Mouse (Mus musculus) midbrain, embryonic 11.5 days (tissue): ENCODE measurements around the gene Frmd4b. TPM values are rescaled to one million over a fixed set of nuclear protein-coding genes. Genes with fewer than 3 reads are reported as not detected.

Experiments used
- ATAC-seq: fragments of 200-750 bp; cut with Nextera tagmentation; 2 replicates; pipeline ENCODE4 v1.8.0; 2017; ENCODE audit warnings: moderate TSS enrichment, moderate library complexity; ENCODE audit not compliant: low FRiP score
- DNase-seq: peaks from one replicate; pipeline ENCODE4 v3.0.0; 2015; ENCODE audit warnings: low spot score; ENCODE audit errors: missing footprints
- H3K27ac ChIP-seq: fragments of 300-500 bp; sonication (generic); 2 replicates; pipeline ENCODE4 v1.5.1; 2014; ENCODE audit warnings: low read depth, low read length
- H3K27me3 ChIP-seq: fragments of 300-500 bp; sonication (generic); 2 replicates; pipeline ENCODE4 v1.6.1; 2014; ENCODE audit warnings: mild to moderate bottlenecking, low read length, moderate library complexity, mixed read lengths; ENCODE audit not compliant: control insufficient read depth, insufficient read depth
- H3K36me3 ChIP-seq: fragments of 300-500 bp; sonication (generic); 2 replicates; pipeline ENCODE4 v1.6.1; 2014; ENCODE audit warnings: mild to moderate bottlenecking, low read length, moderate library complexity, mixed read lengths; ENCODE audit not compliant: control insufficient read depth, insufficient read depth
- H3K4me1 ChIP-seq: fragments of 300-500 bp; sonication (generic); 2 replicates; pipeline ENCODE4 v1.6.1; 2014; ENCODE audit warnings: low read length; ENCODE audit not compliant: control insufficient read depth, insufficient read depth
- H3K4me2 ChIP-seq: fragments of 300-500 bp; sonication (generic); 2 replicates; pipeline ENCODE4 v1.6.1; 2014; ENCODE audit warnings: mild to moderate bottlenecking, moderate library complexity
- H3K4me3 ChIP-seq: fragments of 300-500 bp; sonication (generic); 2 replicates; pipeline ENCODE4 v1.5.1; 2014; ENCODE audit warnings: low read depth, low read length
- H3K9ac ChIP-seq: fragments of 300-500 bp; sonication (generic); 2 replicates; pipeline ENCODE4 v1.6.1; 2014; ENCODE audit warnings: low read length
- H3K9me3 ChIP-seq: fragments of 300-500 bp; sonication (generic); 2 replicates; pipeline ENCODE4 v1.6.1; 2016; ENCODE audit warnings: low read length; ENCODE audit not compliant: control insufficient read depth
- WGBS: fragments of 180-500 bp; shearing (Covaris S2); extraction: QIAGEN DNeasy Blood & Tissue Kit; methylation state at CpG from one replicate; pipeline ENCODE4 v1.1.7; 2014; 5-methylcytosine and 5-hydroxymethylcytosine counted together
- polyA plus RNA-seq: library from polyadenylated mRNA; unstranded; fragments of >200 nt; fragmentation: Nextera tagmentation; extraction: Ambion mirVana; gene quantifications from 2 replicates; pipeline ENCODE4 v1.2.1, GENCODE M21; 2014

Frmd4b gene
- polyA plus RNA-seq, 1 experiment from 2014 or later = 31.9 TPM

DNA sequence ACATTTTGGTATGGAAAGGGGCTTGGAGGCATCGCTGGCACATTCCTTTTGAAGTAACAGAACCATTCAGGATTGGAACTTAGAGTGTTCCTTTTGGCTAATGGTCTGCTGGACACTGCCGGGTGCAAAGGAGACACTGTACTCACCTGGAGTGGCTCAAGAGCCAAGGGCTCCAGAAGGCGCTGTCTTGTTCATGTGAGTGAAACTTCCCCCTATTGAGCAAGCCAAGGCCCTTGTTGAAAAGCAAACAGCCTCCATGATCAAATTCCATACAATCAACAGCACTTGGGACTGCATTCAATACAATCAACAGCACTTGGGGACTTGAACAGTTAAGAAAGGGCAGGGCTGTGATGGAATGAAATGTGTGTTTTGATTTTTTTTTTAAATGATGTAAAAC is 109.4 kb downstream of the Frmd4b start:
- no peaks in the 10 kb centered on the region for H3K4me1 ChIP-seq
- H3K4me2 ChIP-seq = no peak overlapping the region
- no peak overlapping the region for H3K4me3 ChIP-seq
- no peak overlapping the region for H3K9ac ChIP-seq
- 93% methylated on average over 3 of the region's 3 CpGs for WGBS
- no peaks in the 10 kb centered on the region for H3K27me3 ChIP-seq
- DNase-seq = no peak
- H3K27ac ChIP-seq = no peak overlapping the region
- H3K9me3 ChIP-seq = no peaks in the 10 kb centered on the region
- H3K36me3 ChIP-seq = no peaks in the 10 kb centered on the region
- no peak for ATAC-seq

DNA sequence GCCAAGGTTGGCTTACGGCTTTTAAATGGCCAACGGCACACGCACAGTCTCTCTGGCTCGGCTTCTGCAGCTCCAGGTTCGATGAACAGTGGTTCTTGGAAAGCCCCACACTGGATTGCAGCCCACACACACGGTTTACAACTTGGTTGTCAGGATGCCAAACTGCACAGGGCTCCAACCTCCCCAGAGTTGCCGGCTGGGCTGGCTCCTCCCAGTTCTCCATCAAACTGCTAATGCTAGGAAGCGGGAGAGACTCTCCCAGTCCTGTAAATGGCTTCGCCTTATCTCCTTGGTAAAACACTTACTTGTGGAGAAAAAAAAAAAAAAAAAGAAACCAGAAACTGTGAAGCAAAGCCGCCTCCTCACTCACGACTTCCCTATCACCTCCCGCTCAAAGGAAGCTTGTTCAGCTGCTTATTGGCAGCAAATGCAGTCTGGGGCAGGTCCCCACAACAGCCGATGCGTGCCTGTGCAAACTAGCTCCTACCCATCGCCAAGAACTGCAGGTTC is 111.1 kb downstream of the Frmd4b start:
- H3K27me3 ChIP-seq = no peaks in the 10 kb centered on the region
- no peak overlapping the region for H3K4me2 ChIP-seq
- no peak for ATAC-seq
- H3K9ac ChIP-seq = no peak overlapping the region
- H3K36me3 ChIP-seq = no peaks in the 10 kb centered on the region
- WGBS = 73% methylated on average over 15 of the region's 15 CpGs
- H3K4me3 ChIP-seq = no peak overlapping the region
- no peak overlapping the region for H3K27ac ChIP-seq
- H3K9me3 ChIP-seq = no peaks in the 10 kb centered on the region
- no peak for DNase-seq
- H3K4me1 ChIP-seq = no peaks in the 10 kb centered on the region

- Histone ChIP-seq H3K36me3 (peaks cover 2% of the 10 kb centered on the region; the same call in 1 of the 2 replicates), H3K9me3 (no peaks in the 10 kb centered on the region), H3K4me3 (no peak overlapping the region), H3K4me2 (no peak overlapping the region), H3K9ac (no peak overlapping the region), H3K27me3 (no peaks in the 10 kb centered on the region), H3K4me1 (no peaks in the 10 kb centered on the region), H3K27ac (no peak overlapping the region)
- DNase-seq (no peak), ATAC-seq (no peak)
- WGBS = 92% methylated on average over 5 of the region's 5 CpGs
These were observed 112.7 kb downstream of the Frmd4b start for GRCm38 (mm10) chr6:97504673-97505072.

- Histone ChIP-seq H3K4me2 (no peak overlapping the region), H3K27me3 (no peaks in the 10 kb centered on the region), H3K4me3 (no peak overlapping the region), H3K9me3 (no peaks in the 10 kb centered on the region), H3K4me1 (no peaks in the 10 kb centered on the region), H3K36me3 (peaks cover 2% of the 10 kb centered on the region; the same call in 1 of the 2 replicates), H3K27ac (no peak overlapping the region), H3K9ac (no peak overlapping the region)
- ATAC-seq (no peak), DNase-seq (no peak)
- 87% methylated on average over 7 of the region's 7 CpGs for WGBS
These were observed 116.3 kb downstream of the Frmd4b start for GRCm38 (mm10) chr6:97501000-97501399.

DNA sequence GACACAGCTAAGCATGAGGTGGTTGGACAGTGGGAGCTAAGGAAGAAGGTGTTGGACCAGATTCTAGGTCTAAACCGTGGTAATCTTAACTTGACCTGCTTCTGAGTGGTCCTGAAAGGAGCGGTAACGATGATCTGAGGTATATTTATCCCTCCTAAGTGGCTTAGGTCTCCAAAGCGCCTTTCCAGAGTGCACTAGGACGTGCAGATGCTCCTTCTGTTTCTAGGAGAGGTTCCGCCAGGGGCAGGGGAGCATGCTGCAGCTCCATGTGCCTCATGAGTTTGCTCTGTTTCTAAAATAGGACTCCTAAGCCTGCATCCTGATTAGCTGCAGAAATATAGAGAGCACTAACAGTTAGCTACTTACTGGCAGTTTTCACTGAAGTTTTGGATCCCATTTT is 117.1 kb downstream of the Frmd4b start:
- DNase-seq (no peak), ATAC-seq (no peak)
- Histone ChIP-seq H3K27ac (no peak overlapping the region), H3K4me2 (no peak overlapping the region), H3K9me3 (no peaks in the 10 kb centered on the region), H3K36me3 (peaks cover 2% of the 10 kb centered on the region; the same call in 1 of the 2 replicates), H3K9ac (no peak overlapping the region), H3K4me3 (no peak overlapping the region), H3K4me1 (no peaks in the 10 kb centered on the region), H3K27me3 (no peaks in the 10 kb centered on the region)
- 89% methylated on average over 6 of the region's 6 CpGs for WGBS

DNA sequence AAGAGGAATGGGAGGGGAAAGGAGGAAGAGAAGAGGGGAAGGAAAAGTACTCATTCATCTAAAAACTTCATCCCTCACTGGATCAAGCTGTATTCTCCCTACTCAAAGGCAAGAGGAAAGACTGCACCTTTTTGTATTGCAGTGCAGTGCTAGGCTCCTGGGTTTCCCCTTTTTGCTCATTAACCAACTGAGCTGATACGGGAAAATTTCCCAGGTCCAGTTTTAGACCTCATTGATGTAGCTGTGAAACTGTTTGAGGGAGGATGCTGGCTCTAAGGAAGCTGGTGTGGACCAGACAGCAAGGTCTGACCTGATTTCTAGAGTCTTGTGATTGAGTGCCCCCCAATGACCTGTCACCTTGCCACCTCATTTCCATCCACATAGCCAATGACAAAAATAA is 121.3 kb downstream of the Frmd4b start:
- WGBS = 83% methylated on average over 1 of the region's 1 CpGs
- ATAC-seq = no peak
- no peak overlapping the region for H3K4me3 ChIP-seq

DNA sequence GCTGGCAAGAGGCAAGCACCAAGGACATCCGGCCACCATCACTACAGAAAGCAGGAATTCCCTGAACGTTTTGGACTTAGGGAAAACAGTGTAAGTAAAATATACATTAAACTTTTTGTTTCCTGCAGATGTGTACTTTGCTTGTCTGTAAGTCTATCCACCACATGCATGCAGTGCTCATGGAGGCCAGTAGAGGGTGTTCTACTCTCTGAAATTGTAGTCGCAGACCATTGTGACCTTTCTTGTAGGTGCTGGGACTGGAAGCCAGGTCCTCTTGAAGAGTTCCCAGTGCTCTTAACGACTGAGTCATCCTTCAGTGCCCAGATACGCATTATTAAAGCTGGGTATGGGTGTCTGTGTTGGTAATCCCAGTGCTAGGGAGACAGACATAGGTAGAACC is 126.3 kb downstream of the Frmd4b start:
- no peak overlapping the region for H3K9ac ChIP-seq
- no peaks in the 10 kb centered on the region for H3K27me3 ChIP-seq
- no peak overlapping the region for H3K4me3 ChIP-seq
- H3K4me1 ChIP-seq = peaks cover 22% of the 10 kb centered on the region
- DNase-seq (no peak), ATAC-seq (no peak)
- H3K4me2 ChIP-seq = no peak overlapping the region
- 85% methylated on average over 5 of the region's 5 CpGs for WGBS
- no peak overlapping the region for H3K27ac ChIP-seq
- no peaks in the 10 kb centered on the region for H3K9me3 ChIP-seq
- no peaks in the 10 kb centered on the region for H3K36me3 ChIP-seq

More for the DNA sequence above, 121.3 kb downstream of the Frmd4b start:
- H3K27ac ChIP-seq = no peak overlapping the region
- no peak for DNase-seq
- H3K4me2 ChIP-seq = no peak overlapping the region
- H3K27me3 ChIP-seq = no peaks in the 10 kb centered on the region
- no peak overlapping the region for H3K9ac ChIP-seq
- peaks cover 2% of the 10 kb centered on the region; the same call in 1 of the 2 replicates for H3K36me3 ChIP-seq
- H3K4me1 ChIP-seq = no peaks in the 10 kb centered on the region
- no peaks in the 10 kb centered on the region for H3K9me3 ChIP-seq

DNA sequence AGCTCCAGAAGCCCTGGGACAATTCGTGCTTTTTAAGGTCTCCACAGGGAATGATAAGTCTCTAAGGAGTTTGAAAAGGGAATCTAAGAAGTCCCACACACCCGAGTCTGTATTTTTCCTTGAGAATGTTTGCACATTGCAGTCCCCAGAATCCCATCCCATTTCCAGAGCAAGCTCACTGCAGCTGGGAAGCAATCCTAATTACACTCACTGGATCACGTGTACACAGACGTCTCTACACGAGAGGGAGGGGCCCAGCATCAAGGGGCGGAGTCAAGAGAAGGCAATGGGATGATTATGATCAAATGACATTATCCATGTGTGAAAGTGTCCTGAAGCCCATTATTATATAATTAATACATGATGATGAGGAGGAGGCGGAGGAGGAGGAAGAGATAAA is 128.5 kb downstream of the Frmd4b start:
- 37% methylated on average over 7 of the region's 7 CpGs for WGBS
- Histone ChIP-seq H3K27me3 (no peaks in the 10 kb centered on the region), H3K4me3 (no peak overlapping the region), H3K4me1 (peaks cover 22% of the 10 kb centered on the region), H3K27ac (no peak overlapping the region), H3K36me3 (no peaks in the 10 kb centered on the region), H3K9me3 (no peaks in the 10 kb centered on the region), H3K9ac (no peak overlapping the region), H3K4me2 (no peak overlapping the region)
- DNase-seq (peak; percentile 89), ATAC-seq (peak; percentile 58; the same call in 1 of the 2 replicates)

DNA sequence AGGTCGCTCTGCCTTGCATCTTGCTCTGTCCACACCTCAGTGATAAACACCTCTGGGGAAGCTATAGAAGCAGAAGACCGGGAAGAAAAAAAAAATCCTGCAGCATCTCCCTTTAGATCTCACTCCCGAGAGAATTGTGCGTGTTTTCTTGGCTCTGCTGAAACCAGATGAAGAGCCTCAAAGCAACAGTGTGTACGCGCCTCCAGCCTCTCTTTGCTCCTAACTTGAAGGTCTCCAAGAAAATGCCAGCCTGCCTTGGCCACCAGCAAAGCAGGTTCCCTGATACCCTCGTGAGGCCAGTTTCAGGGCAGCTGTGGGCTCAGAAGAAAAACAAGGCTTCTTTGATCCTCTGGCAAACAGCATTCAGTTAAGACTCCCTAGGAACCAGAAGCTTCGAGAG is 129.1 kb downstream of the Frmd4b start:
- H3K9ac ChIP-seq = no peak overlapping the region
- no peaks in the 10 kb centered on the region for H3K36me3 ChIP-seq
- H3K27me3 ChIP-seq = no peaks in the 10 kb centered on the region
- WGBS = 16% methylated on average over 8 of the region's 8 CpGs
- no peak overlapping the region for H3K27ac ChIP-seq
- H3K4me2 ChIP-seq = no peak overlapping the region; the same call in 1 of the 2 replicates
- no peak for ATAC-seq
- no peaks in the 10 kb centered on the region for H3K9me3 ChIP-seq
- 0 out of 2 replicates have a peak overlapping the region, but pooled peaks have one; percentile 40 for H3K4me3 ChIP-seq
- DNase-seq = peak; percentile 91
- peaks cover 22% of the 10 kb centered on the region for H3K4me1 ChIP-seq
